Mouse (Mus musculus) lung, adult 18-20 months (tissue): ENCODE measurements around the gene Gm3435.
"Not testable (repeated sequence)": the region's sequence is repeated elsewhere in the genome, so short reads cannot be mapped to it uniquely, and the experiment has no call there.

Source experiments
- DNase-seq, 2 experiments: peaks; one replicate each; pipeline ENCODE4 v3.0.0; 2022; ENCODE audit warnings: mixed read lengths in 2 of 2

Gm3435 gene

GRCm38 (mm10) chr17:15009706-15010413, at the start of gene Gm3435:
Gene Gm3435 (plus strand): TSS chr17:15010176.
- DNase-seq: not testable (repeated sequence)

GRCm38 (mm10) chr17:14960520-14960919, 49.5 kb upstream of the Gm3435 start:
- peak in 1 of 2 experiments; percentile 20 for DNase-seq

DNA sequence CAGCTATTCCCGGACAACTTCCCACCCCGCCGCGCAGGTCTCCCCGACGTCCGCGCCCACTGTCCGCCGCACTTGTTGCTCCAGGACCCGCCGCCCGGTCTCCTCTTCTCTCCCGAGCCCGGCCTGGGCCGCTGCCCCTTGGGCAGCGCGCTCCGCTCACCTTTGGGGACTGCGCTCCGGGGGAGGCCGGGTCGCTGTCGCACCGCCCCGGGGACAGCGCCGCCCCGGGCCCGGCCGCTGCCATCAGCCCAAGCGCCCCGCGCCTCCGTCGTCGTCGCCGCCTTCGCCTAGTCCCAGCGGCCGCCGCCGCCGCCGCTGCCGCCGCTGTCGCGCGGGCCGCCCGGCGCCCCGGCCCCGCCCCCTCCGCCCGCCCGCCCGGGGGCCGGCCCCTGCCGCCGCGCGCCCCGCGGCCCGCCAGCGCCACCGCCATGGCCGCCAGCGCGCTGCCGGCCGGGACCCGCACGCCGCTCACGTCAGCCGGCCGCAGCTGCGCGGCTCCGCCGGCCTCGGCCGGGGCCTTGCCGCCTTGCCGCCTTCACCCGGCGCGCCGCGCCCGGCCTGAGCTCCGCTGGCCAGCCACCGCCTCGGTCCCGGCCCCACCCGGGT, 48.9 kb upstream of the Gm3435 start, which contains the start of gene Phf10:
Phf10 (minus strand) TSS at position 323 of the 606 bp plus-strand sequence.
- peak; percentile 27 to 34 for DNase-seq

DNA sequence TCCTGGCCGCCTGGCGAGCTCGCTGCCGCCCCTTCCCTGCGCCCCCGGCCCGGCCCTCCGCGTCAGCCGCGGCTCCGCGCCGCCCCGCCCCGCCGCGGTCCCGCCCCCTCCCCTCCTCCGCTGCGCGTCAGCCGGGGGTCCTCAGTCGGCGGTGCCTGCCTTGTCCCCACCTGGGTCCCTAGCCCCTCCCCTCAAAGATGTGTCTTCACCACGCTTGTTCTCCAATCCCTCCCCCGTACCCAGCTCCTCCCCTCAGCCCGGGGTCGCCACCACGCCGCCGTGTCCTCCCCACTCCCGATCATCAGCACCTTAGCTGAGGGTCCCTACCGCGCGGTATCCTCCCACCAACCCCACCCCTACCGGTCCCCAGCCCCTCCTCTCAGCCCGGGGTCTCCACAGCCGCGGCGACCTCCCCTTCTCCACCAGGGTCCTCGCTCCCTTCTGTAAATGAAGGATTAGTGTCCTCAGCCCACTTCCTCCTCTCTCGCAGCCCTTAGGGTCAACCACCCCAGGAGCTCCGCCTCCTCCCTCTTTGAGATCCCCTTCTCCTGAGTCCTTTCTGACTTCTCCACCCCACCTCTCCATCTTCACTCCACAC, 48.3 kb upstream of the Gm3435 start:
- DNase-seq: not testable (repeated sequence)

DNA sequence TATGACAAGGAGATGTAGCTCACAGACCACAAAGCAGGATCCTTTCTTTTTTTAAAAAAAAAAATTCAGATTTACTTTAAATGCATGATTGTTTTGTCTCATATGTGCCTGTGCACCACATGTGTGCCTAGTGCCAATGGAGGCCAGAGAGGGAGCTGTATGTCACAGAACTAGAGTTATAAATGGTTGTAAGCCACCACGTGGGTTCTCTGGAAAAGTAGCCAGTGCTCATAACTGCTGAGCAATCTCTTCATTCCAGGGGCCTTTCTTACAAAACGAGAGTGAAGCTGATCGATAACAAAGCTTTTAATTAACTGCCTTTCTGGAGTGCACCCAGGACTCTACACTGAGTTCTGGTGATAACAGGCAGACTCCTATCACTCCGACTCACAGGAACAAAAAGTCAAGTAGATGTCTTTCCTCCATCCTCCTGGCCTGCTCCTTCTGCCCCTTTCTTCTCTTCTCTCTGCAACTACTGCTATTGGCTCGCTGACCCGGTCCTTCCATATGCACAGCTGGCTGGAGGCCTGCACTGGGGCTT, 41.5 kb upstream of the Gm3435 start:
- not testable (repeated sequence) for DNase-seq

GRCm38 (mm10) chr17:14977718-14978361, 32.1 kb upstream of the Gm3435 start:
- not testable (repeated sequence) for DNase-seq

DNA sequence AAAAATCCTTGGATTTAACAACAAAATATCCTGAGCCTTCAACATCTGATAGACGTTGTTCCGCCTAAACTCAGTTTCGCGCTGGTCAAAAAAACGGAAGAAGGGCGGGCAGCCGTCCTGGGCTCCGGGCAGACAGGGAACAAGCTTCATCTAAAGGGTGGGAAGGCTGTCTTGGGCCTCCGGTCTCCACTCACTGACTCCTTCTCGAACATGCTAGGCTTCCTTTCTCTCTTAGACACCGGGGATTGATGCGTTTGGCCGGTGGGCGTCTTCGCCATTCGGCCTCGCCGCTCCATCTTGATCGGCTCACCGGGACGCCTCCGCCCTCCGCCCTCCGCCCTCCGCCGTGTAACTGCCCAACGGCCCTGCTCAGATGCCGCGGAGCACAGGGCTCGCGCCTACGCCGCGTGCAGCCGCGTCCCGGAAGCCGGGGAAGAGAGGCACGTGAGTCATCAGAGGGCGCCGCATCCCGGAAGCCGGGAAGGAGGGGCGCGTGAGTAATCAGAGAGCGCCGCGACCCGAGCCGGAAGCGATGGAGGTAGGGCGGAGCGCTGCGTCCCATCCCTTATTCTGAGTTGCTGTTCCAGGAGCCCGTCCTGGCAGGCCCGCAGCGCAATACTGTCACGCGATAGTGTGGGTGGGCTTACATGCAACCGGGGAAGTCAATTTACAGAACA, 31.5 kb upstream of the Gm3435 start, which contains the start of the genes 9030025P20Rik and Gm3417:
9030025P20Rik (plus strand) TSS at position 107 of the 677 bp plus-strand sequence.
Gm3417 (minus strand) TSS at position 429 of the 677 bp plus-strand sequence.
- not testable (repeated sequence) for DNase-seq

DNA sequence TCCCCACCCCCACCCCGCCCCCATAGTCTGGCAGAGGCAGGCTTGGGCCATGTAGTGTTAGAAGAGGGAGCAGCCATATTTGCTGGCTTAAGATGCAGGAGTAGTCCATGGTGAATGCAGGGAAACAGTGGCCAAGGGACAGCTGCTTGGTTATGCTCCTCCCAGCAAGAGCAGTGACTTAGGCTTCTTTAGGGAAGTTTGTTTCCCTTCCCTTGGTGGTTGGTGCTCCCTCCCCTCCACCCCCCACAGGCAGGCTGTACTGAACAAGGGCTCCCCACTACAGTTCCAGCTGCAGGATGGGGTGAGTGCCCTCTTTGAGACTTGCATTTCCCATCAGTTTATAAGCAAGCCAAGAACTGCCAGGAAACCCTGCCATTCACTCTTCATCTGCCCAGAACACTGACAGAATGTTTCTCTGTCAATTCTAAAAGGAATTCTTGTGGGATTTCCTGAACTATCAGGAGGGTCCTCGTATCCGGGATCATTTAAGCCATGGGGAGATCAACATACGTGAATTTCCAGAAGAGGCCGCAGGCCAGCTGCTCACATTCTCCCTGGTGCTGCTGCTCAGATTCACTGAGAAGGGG, 19.8 kb upstream of the Gm3435 start:
- not testable (repeated sequence) for DNase-seq

GRCm38 (mm10) chr17:14992522-14993138, 17.3 kb upstream of the Gm3435 start:
- not testable (repeated sequence) for DNase-seq

- not testable (repeated sequence) for DNase-seq
Observed at GRCm38 (mm10) chr17:14993139-14993832, 16.7 kb upstream of the Gm3435 start.

DNA sequence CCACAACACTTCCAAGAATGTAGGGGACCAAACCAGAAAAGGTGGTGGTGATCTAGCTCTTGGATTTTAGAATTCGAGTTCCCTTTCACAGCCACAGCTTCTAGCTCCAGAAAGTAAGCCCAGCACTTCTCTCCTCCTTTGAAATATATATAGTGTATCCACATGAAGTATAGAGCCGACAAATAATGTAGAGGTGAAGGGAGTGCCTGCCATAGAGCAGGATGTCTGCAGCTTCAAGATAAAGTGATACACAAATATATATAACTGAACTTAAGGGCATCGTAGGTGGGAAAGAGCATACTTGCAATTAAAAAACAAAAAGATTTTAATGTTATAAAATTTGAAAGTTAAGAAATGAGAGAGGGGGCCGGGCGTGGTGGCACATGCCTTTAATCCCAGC, 15.8 kb upstream of the Gm3435 start:
- not testable (repeated sequence) for DNase-seq

DNA sequence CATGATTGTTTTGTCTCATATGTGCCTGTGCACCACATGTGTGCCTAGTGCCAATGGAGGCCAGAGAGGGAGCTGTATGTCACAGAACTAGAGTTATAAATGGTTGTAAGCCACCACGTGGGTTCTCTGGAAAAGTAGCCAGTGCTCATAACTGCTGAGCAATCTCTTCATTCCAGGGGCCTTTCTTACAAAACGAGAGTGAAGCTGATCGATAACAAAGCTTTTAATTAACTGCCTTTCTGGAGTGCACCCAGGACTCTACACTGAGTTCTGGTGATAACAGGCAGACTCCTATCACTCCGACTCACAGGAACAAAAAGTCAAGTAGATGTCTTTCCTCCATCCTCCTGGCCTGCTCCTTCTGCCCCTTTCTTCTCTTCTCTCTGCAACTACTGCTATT, 9.9 kb upstream of the Gm3435 start:
- DNase-seq: not testable (repeated sequence)

- not testable (repeated sequence) for DNase-seq
Observed at GRCm38 (mm10) chr17:15009088-15009487, 888 bp upstream of the Gm3435 start.

DNA sequence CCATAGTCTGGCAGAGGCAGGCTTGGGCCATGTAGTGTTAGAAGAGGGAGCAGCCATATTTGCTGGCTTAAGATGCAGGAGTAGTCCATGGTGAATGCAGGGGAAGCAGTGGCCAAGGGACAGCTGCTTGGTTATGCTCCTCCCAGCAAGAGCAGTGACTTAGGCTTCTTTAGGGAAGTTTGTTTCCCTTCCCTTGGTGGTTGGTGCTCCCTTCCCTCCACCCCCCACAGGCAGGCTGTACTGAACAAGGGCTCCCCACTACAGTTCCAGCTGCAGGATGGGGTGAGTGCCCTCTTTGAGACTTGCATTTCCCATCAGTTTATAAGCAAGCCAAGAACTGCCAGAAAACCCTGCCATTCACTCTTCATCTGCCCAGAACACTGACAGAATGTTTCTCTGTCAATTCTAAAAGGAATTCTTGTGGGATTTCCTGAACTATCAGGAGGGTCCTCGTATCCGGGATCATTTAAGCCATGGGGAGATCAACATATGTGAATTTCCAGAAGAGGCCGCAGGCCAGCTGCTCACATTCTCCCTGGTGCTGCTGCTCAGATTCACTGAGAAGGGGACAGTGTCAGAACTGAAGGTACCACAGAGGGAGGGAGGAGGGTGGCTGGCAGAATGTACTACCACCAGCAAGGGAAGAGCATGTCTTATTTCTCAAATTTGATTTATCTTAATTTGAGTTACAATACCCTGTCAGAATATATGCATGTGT, 11.7 kb downstream of the Gm3435 start:
- DNase-seq: peak; percentile 28 to 43

DNA sequence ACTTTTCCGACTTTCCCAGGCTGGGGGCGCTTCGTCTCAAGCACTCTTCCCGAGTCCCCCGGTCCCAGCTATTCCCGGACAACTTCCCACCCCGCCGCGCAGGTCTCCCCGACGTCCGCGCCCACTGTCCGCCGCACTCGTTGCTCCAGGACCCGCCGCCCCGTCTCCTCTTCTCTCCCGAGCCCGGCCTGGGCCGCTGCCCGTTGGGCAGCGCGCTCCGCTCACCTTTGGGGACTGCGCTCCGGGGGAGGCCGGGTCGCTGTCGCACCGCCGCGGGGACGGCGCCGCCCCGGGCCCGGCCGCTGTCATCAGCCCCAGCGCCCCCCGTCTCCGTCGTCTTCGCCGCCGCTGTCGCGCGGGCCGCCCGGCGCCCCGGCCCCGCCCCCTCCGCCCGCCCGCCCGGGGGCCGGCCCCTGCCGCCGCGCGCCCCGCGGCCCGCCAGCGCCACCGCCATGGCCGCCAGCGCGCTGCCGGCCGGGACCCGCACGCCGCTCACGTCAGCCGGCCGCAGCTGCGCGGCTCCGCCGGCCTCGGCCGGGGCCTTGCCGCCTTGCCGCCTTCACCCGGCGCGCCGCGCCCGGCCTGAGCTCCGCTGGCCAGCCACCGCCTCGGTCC, 14.0 kb downstream of the Gm3435 start:
- DNase-seq: not testable (repeated sequence)

GRCm38 (mm10) chr17:15024502-15025193, 14.7 kb downstream of the Gm3435 start:
- DNase-seq: not testable (repeated sequence)

DNA sequence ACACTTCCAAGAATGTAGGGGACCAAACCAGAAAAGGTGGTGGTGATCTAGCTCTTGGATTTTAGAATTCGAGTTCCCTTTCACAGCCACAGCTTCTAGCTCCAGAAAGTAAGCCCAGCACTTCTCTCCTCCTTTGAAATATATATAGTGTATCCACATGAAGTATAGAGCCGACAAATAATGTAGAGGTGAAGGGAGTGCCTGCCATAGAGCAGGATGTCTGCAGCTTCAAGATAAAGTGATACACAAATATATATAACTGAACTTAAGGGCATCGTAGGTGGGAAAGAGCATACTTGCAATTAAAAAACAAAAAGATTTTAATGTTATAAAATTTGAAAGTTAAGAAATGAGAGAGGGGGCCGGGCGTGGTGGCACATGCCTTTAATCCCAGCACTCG, 15.5 kb downstream of the Gm3435 start:
- DNase-seq: not testable (repeated sequence)

GRCm38 (mm10) chr17:15031414-15031813, 21.4 kb downstream of the Gm3435 start:
- not testable (repeated sequence) for DNase-seq

DNA sequence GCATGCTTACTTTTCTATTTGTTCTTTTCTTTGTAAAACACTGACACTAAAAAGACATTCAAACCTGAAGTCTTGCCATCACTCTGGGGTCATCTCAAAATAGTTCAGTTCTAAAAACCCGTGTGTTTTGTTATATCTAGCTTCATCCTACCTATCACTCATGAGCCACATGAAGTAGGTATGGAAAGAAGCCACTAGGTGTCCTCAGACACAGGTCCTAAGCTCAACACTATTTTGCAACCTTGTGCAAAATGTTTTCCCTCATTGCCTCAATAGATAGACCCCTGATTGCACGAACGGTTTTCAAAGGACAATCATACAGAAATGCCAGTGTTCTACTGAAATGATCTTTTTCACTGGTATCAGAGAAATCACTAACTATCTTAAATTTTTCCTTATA, 30.5 kb downstream of the Gm3435 start:
- DNase-seq: not testable (repeated sequence)
